Mouse (Mus musculus) T-helper 1 cell (primary cell): Measurements from ENCODE around the gene Alx1.

Experiments
- in situ Hi-C: fragments of 300-600 bp; cut with MboI, MseI; formaldehyde crosslinking; loops from one replicate; pipeline ENCODE4 v1.15.1; 2025; ENCODE audit warnings: high pct_unique_total_duplicates

Gene Alx1

DNA sequence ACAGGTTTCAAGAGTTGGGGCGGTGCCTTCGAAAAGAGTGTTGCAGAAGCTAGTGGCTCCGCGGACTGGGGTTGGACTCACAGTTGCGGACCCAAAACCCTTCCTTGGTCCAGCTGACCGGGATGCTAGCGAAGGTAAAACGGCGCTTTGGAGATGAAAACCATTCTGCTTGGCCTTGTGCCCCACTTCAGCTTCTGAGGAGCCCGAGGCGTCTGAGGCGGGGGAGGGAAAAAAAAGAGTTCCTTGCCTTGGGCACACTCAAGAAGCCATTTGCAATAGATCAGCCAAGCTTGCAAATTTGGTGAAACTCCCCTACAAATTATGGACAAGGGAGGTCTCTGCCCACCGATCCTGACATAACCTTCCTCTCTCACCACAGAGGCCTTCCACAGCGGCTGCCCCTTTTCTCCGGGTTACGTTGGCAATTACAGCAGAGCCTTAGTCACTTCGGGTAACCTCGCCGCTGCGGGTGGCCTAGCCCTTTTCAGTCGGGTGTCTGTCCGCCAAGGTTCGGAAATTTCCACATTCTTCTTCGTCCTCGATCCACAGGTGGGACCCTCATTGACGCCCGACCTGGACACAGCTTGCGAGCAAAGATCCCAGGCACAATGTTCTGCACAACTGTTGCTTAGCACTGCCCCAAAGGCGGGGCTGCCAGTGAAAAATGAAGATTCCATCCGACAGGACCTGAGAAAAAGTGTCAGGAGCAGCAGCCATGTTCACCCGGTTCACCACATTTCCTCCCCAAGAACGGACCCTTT is at the start of gene Alx1:
Gene Alx1 (minus strand): TSS at position 486 of the 761 bp plus-strand sequence.
- in situ Hi-C loops = no loop called here

- in situ Hi-C loops = no loop called here
Observed at GRCm38 (mm10) chr10:103049593-103049992, 19.6 kb upstream of the Alx1 start.

DNA sequence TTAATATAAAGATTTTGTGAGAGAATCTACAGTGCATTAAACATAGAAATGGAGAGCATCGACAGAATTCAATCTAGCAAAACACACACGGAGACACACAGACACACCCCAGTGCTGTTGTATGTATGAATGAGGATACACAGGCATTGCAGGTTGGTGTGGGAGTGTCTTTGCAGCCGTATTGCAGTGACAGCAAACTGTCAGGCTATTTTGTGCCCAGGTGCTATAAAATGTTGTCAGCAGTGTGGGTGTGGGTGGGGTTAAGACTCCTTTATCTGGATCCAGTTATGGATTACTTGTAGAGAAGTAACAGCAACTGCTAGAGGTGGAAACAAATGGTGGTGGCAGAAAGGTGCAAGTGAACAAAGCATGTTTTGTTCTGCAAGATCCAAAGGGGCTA is 16.6 kb upstream of the Alx1 start:
- in situ Hi-C loops = no loop called here

DNA sequence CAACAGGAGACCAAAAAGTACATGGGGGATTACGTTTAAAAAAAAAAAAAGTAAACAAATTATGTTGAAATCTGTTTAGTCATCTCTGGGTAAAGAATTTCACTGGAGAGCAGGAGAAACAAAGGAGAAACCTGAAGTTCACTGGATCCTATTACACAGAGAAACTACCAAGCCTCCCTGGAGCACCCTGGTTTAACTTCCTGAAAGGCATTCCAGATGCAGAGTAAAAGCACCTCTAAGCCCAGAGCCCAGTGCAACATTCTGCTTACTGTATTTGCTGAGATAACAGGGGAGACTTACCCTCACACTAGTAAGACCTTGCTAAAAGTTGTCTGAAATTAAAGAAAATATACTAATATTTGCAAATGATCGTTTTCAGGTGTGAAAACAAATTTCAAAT is 15.0 kb upstream of the Alx1 start:
- in situ Hi-C loops = no loop called here

GRCm38 (mm10) chr10:103035002-103035640 is 5.1 kb upstream of the Alx1 start:
- in situ Hi-C loops = no loop called here

GRCm38 (mm10) chr10:103030931-103031330 is 916 bp upstream of the Alx1 start:
- in situ Hi-C loops = no loop called here

GRCm38 (mm10) chr10:103029132-103029729 is 784 bp downstream of the Alx1 start:
- in situ Hi-C loops = no loop called here

GRCm38 (mm10) chr10:103028253-103029131 is 1.5 kb downstream of the Alx1 start:
- in situ Hi-C loops = no loop called here

GRCm38 (mm10) chr10:103027931-103028252 is 2.1 kb downstream of the Alx1 start:
- in situ Hi-C loops = no loop called here

DNA sequence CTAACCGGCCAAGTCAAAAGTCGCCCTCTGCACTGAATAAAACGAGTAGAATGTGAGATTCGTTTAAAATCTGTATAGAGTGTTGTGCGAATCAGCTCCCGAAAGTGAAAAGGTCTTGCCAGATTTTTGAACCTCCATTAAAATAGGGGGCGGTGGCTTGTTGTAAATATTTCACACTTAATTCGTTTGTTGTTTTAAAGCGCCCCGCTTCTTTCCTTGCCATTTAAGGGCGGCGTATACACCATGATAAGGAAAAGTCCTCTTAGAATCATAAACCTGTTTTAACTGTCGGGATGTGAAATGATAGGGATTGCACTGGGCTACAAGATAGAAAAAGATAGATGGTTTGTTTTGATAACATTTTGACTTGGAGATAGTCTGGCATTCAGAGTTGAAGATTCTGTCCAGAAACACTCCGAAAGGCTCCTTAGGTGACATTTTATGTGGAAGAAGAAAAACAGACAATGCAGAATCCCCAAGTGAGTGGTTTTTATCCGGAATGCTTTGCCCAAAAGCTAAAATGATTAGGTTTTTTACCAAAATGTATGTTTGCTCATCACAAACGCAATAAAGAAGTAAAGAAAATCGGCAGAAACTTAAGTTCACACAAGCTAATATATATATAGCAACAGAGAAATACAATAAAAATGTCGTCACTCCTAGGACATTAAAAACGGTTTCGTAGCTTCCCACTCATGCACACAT is 2.6 kb downstream of the Alx1 start:
- in situ Hi-C loops = no loop called here

DNA sequence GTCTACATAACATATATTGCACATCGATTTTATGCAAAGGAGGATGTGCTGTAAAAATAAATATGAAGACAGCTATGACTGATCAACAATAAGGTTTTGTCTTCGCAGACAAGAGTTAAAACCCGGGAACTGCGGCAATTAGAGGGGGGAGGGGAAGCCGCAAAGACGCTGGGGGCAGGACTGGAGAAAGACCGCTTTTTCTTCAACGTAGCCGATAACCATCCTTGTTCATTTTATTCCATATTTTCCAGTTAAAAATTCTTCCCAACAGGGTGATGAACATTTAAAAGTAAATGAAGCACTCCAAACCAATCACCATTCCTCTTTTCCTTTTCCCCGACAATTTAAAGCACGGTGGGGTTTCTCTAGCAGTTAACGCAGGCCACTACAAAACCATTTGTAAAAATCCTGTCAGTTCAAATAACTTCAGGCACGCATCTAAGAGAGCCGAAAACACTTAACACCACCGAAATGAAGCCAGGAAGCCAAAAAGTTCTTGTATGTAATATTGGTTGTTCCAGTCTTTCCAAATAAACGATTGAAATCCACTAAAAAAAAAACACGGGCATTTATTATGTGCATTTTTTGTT is 3.3 kb downstream of the Alx1 start:
- in situ Hi-C loops = no loop called here

GRCm38 (mm10) chr10:103002556-103002955 is 27.5 kb downstream of the Alx1 start:
- in situ Hi-C loops = no loop called here

DNA sequence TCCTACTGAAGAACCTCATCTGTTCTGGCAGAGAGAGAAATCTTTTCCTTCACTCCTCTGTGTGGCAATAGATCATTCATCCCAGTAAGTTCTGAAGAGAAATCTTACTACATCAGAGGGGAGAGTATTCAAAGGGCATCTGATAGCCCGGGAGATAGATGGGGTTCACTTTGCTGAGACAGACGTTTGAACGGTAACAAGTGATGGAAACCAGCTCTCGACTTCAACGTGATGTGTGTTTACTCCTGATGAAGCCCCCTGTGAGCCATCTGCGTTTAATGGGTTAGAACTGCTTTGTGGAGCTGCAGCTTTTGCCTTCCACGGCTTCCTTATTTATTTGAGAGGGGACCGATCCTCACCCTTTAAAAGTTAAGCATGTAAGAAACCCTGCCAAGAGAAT is 29.1 kb downstream of the Alx1 start:
- in situ Hi-C loops = no loop called here

GRCm38 (mm10) chr10:102999584-102999983 is 30.4 kb downstream of the Alx1 start:
- in situ Hi-C loops = no loop called here

DNA sequence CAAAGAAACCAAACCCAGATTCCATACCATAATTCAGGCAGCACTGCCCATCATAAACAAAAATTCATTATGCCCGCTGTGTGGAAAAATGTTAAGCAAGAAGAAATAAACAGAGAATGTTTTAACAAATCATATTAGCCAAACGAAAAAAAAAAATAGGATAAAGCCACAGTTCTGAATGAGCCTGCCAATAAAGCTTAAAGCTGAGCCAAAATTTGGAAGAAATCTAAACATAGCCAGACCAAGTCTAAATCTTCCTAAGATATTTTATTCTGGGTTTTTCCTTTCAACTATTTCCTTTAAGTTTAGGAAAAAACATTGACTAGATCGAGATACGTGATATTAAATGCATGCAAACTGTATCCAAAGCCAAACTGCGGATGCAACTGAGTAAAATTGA is 54.9 kb downstream of the Alx1 start:
- in situ Hi-C loops = no loop called here

DNA sequence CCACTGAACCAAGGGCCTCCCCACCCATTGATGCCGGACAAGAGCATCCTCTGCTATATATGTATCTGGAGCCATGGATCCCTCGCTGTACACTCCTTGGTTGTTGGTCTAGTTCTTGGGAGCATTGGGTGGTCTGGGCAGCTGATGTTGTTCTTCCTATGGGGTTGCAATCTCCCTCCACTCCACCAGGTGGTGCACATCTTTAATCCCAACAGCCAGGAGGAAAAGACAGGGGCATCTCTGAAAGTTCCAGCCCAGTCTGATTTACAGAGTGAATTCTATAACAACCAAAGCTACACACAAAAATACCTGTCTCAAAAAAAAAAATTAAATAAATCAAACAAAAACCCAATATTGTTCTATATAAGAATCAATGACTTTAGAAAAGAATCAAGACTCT is 70.4 kb downstream of the Alx1 start:
- in situ Hi-C loops = no loop called here
